Mouse (Mus musculus) ovary, postnatal 10 days (tissue): ENCODE data around the gene Wdr13.

Source experiments
- DNase-seq: peaks from one replicate; pipeline ENCODE4 v3.0.0; 2022; ENCODE audit warnings: low spot score

Gene Wdr13

DNA sequence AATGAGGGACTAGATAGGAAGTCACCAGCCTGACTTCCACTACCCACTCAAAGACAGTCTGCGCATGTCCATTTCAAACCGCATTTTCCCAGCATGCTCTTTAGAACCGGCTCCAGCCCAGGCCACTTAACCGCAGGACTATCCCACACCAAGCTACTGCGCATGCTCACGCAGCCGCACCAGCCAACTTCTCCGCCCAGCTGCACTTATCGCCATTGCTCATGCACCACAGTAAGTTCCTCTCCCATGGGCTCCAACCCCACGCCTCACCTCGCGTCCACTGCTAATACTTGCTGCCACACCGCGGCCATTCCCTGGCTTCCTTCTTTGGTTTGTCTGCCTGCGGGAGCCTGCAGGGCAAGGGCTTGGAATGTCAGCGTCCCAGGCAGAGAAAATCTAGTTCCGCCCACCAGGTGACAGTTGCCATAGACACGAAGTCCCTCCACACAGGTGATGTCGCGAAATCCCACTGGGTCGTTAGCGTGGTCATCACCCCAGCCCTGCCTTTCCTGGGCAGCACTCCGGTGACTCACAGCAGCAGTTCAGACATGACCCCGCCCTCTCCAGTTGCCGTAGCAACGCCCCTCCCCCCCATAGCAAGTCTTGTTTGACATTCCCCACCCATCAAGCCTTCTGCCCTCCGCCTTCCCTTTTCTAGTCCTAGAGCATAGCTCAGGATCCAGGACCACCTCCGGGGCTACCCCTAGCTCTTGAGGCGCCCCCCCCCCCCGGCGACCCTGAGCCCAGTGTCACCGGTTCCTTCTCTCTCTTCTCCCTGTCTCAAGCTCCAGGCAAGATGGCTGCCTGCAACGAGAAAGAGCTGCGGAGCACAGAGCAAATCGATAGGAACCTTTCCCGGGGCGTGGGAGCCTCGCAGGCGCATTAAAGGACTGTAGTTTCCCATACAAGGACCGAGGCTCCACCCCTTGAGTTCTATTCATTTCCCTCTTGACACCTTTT is at the start of gene Wdr13:
Wdr13 (minus strand) TSS at position 876 of the 960 bp plus-strand sequence.
- peak; percentile 56 for DNase-seq

DNA sequence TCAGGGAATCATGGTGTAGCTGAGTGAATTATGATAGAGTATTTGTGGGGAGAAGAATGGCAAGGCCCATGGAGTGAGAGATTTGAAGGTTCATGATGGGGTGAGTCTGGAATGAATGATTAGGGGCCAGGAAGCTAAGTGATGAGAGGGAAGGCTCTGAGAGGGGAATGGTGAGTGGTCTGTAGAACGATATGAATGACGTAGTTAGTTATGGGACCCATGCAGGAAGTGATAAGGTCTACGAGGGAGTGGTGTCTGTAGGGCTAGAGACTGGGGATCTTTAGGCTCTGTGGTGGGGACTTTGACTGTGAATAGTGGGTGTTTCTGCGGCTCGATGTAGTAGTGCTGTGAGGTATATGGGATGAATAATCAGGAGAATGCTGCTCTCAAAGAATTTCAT is 47.0 kb upstream of the Wdr13 start:
- no peak for DNase-seq

DNA sequence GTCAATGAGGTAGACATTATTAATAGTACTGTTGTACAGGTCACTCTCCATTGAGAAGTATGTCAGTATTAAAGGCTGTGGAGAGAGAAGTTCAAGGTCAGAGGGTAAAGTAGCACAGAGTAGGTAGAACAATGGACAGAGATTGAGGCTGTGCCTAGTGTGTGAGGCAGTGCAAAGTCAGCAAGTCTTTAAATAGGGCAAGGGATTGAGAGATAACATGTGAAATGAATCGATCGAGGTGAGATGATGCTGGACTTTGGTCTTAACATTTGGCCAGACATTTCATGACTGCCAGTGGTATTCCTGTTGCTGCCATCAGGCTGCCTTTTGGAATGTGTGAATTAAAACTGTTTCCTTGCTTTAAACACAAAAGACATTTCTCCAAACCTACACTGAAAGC is 46.2 kb upstream of the Wdr13 start:
- DNase-seq: no peak

DNA sequence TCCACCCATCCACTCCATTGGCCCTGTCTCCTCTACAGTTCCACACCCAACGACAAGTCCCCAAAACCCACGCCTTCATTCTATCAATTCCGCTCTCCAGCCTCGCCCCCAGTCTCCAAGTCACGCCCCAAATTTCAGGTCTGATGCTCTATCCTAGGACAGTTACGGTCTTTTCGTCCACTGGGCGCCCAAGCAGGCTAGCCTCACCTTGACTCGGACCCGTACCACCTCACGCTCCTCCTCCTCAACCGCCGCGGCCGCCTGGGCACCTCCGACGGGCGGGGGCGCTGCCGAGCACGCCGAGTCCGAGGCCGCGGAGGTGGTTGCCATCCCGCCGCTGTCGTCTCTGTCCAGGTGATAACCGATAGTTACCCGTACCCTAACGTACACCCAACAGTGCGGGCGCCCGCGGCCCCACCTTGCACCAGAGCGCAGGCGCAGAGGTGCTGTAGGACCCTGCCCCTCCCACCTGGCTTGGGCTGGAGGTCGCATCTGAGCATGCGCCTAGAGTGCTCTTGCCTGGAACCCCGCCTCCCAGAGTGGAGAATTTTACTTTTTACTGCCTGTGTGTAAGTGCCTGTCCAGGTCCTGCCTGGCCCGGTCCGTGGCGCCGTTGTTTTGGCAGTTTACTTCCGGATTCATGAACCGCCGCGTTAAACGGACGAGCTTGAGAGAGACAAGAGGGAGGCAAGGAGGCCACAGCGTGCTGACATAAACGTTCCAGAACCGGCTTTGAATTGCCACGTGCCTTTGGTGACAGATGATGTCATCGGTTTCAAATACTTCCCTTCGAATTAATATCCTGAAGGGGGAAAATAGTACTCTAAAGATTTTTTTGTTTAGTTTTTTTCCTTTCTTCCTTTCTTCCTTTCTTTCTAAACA is 43.1 kb upstream of the Wdr13 start, which contains the start of gene Tbc1d25:
Tbc1d25 (minus strand) TSS at position 678 of the 882 bp plus-strand sequence.
- peak; percentile 45 for DNase-seq

DNA sequence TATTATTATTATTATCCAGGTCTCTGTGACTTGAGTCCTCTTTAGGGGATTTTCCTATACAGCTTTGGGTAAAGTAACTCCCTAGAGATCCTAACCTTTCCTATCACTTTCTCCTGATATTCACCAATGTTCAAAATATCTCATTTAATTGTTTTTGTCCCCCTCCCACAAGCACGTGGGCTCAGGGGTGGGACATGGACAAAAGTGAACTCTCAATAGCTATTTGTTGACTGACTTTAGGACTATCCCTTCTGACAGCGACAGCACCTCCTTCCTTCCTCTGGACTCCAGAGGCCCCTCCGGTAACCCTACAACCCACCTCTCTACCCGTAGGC is 42.4 kb upstream of the Wdr13 start:
- DNase-seq: no peak

DNA sequence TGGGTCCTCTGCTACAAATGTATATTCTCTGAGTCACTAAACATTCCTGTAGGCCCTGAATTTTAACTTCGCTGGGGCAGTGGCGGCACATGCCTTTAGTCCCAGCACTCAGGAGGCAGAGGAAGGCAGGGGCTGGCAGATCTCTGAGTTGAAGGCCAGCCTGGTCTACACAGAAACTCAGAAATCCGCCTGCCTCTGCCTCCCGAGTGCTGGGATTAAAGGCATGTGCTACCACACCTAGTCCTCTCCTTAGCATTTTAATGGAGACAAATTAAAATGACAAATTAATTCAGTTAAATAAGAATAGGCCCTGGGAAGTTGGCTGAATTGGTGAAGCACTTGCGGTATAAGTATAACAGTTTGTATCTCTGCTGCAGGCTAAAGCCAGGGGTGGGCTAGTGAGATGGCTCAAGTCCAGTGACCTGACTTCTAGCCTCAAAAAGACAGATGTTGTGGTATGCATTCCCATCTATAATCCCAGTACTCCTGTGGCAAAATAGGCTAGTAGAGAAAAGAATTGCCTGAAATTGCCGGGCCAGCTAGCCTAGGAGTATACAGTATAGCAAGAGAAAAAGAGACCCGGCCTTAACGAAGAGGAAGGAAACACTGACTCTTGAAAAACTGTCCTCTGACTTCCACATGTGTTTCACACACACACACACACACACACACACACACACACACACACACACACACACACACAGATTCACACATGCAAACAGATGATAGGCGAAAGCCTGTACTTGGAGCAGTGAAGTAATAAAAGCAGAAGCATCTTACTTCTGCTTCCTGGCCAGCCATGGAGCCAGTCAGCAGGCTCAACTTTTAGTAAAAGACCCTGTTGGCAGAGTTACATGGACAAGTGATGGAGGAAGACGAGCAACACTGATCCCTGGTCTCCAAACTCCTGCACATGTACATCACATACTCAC is 35.3 kb upstream of the Wdr13 start:
- DNase-seq: no peak

DNA sequence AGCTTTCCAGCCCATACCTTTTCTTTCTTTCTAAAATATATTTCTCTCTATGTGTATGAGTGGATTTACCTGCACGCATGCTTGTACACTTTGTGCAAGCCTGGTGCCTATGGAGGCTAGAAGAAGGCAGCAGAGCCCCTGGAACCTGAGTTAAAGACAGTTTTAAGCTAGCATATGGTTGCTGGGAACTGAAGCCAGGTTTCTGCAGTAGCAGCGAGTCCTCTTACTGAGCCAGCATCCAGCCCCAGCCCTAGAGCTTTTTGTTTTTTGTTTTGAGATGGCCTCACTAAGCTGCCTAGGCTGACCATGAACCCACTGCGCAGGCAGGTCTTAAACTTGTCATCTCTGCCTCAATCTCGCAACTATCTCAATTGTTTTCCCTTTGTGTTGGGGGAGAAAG is 31.8 kb upstream of the Wdr13 start:
- DNase-seq: no peak

DNA sequence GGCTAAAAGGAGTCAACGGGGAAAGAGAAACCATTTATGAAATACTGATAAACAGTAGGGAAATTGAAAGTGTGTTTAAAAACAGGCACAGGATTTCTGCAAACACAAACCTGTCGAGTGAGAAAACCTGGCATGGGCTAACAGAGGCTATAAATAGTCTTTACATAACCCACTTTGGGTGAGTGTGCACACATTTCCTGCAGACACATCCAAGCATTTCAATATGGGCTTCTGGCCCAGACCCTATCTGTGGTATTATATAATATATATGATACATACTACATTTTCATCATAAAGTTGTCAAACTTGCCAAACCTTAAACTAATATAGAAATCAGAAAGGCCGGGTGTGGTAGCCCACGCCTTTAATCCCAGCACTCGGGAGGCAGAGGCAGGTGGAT is 30.4 kb upstream of the Wdr13 start:
- DNase-seq: no peak

DNA sequence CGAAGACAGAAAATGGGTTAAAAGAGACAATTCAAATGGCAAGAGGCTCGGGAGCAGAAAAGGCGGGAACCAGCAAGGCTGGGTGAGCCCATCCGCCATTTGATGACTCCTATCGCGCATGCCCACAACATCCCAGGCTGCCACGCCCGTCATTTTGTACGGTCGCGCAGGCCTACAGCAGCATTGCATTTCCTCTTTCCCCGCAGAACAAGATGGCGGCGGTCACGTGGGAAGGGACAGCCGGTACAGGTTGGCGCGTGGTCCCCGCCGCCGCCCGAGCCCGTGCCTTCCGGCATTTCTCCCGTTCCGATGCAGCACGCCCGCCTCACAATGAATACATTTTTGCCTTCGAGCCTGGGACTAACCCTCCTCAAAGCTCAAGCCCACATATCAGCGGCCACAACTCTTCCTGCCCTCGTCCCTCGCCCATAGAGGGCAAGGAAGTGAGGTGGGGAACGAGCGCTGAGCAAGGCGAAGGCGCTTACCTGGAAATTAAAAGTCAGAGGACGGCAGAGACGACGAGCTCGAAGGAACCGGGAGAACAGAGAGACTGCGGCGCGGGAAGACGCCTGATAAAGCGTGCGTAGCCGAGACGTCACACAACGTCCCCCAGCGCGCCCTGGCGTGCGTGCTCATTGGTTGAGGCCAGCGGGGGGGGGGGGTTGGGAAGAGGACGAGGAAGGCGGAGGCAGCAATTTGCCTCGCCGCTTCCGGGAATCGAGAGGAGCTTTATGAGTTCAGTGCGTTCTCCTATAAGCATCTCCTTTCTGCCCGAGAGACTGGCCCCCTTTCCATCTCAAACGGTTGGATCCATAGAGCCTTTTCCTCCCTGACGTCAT is 12.7 kb upstream of the Wdr13 start, which contains the start of gene Rbm3:
Rbm3 (minus strand) TSS at position 728 of the 839 bp plus-strand sequence.
- DNase-seq: peak; percentile 33

DNA sequence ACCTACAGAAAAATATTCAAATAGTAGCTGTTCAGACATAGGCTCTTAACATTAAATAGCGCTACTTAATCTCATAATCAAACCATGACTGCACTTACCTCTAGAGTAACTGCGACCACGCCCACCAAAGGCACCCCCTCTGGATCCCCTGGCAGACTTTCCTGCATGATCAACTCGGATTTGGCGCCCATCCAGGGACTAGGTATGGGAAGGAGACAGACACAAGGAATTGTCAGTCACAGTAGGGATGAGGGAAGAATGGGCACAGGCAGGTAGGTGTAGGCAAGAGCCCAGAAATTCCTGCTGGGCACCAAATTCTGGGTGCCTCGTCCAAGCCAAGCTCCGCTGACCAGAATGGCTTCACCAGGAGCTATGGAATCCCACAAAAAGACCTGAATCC is 11.1 kb upstream of the Wdr13 start:
- DNase-seq: no peak

DNA sequence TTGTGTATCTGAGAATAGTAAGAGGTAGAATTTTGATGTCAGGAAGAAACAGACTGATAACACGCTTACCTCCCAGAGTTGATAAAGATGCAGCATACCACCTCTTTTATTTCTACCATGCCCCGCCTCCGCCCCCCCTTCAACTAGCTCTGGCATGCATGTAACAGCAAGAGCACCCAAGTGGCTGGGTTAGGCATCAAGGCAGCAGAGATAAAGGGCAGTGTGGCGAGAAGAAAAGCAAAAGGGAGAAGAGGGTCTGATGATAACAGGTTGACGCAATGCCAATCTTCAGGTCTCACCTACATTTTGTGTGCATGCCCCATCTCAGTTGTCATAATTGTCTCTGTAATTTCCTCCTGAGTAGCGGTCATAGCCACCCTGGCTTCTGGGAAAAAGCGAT is 10.3 kb upstream of the Wdr13 start:
- DNase-seq: no peak

DNA sequence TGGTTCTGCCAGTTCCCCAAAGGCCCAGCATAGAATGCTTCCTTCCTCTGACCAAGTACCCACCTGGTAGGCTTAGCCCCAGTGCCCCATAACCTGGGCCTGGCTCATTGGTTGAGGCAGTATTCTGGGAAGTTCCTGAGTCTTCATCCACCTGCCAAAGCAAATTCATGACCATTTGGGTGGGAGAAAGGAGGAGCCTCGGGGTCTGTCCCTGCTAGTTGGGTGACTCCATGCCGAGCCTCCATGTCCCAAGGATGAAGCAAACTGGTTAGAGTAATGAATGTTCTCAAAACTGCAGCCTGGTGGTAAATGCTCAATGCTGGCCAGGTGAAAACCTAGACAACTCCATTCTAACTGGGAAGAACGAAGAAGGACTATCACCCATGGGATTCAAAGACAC is 8.4 kb upstream of the Wdr13 start:
- DNase-seq: no peak

DNA sequence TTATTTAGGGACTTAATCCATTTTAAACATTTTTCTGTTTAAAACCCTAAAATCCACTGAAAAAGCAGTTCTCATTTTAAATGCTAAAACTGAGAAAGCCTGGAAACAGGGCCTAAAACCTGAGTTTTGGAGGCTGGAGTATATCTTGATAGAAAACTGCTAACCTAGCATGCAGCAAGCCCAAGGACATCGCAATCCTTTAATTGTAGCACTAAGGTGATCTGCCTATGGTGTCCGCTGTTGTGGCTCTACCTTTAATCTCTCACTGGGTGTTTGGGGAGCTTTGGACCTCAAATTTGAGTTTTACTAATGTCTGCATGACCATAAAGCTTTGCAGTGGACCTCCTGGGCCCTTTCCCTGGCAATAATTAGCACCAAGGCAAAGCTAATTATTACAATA is 7.8 kb upstream of the Wdr13 start:
- DNase-seq: no peak

DNA sequence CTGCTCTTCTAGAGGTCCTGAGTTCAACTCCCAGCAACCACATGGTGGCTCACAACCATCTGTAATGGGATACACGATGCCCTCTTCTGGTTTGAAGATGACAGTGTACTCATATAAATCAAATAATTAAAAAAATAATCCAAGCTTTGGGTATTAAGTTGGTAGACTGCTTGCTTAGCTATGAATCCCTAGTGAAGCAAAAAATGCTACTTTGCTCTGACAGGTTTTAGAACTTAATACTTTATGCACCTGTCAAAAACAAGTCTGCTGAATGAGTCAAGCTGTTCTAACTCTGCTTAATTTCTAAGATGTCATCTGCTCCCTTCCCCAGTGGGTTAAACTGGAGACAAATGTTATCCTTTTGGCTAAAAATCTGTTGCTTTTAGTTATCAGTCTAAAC is 6.8 kb upstream of the Wdr13 start:
- DNase-seq: no peak

DNA sequence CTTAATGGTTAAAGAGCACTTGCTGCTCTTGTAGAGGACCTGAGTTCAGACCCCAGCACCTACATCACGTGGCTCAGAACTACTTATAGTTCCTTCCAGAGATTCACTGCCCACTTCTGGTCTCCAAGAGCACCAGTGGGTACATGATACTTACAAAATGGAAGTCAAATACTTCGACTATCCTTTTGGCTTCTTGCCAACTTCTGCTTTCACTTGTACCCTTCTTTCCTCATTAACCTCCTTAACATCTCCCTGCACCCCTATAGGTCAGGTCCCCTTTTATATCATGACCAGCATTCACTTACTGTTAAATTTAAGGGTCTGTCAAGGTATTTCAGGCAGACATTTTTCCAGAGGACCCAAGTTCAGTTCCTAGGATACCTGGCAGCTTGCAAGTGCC is 3.2 kb upstream of the Wdr13 start:
- DNase-seq: no peak

DNA sequence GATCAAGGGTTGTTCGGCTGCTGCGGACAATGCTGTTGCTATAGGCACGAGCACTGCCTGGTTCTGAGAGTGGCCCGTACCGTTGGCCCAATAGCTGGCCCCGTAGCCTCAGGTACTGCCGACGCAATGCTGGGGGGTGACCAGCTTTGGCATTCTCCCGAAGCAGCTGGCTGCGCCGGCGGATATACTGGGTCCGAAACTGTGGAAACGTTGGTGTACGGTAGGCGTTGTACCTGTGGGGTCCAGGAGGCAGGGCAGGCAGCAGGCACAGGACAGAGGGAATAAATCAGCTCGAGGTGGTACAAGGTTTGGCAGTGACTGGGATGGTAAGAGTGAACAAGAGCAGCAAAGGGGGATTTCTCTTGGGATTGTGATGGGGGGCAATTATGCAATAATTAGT is 1.3 kb downstream of the Wdr13 start:
- no peak for DNase-seq

DNA sequence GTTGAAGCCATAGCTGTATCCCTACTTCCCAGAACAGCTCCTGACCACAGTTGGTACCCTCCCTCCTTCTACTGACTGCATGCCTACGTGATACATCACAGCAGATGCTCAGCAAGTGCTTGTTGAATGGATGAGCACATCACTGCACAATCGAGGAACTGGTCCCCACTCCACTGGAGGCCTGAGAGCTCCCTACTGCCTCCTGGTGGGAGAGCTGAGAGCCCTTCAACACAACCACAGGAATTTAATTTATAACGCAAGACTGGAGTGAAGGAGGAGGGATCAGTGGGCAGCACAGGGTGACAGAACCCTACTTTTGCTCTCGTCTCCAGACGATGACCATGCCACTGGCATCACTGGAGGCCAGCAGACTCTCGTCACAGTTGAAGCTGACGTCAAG is 7.5 kb downstream of the Wdr13 start:
- no peak for DNase-seq

DNA sequence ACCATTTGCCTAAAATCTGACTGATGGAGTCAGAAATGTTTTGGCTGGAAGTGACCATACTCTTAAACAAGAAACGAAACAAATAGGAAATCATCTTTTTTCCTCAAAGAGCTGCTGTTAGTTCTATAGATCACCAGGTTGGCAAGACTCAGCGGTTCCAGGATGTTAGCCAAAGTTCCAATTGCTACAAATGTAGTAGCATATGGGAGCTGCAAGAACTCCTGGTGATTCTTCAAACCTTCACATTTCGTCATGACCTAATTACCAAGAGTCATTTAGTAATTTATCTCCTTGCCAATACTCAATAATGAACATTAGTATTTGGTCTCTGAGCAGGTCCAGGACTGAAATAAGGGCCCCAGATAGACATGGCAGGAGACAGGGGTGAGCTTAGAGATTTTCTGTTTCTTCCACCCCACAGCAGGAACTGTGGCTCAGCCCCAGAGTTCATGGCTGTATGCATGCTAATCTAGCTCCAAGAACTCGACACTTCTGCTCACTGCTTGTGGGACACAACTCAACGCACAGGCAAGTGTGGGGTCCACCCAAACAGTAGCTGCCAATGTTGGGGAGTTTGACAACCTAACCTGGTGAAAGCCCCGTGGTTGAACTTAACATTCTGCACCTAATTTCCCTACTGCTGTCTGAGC is 8.7 kb downstream of the Wdr13 start:
- no peak for DNase-seq

DNA sequence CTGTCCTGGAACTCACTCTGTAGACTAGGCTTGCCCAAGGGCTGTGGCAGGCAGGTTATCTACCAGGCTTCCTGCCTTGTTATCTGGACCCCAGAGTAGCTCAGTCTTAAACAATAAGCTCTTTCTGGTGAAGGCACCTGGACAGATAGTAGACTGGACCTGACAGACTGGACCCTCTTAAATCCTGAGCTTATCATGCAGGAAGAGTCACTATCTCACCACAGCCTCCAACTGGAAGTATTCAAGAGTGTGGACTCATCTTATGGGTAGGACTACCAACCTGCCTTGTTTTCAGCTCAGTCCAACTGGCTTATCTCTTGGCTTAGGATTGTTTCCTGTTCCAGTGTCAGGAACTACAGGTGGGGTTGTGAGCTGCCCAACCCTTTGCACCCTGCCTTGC is 15.4 kb downstream of the Wdr13 start:
- no peak for DNase-seq

DNA sequence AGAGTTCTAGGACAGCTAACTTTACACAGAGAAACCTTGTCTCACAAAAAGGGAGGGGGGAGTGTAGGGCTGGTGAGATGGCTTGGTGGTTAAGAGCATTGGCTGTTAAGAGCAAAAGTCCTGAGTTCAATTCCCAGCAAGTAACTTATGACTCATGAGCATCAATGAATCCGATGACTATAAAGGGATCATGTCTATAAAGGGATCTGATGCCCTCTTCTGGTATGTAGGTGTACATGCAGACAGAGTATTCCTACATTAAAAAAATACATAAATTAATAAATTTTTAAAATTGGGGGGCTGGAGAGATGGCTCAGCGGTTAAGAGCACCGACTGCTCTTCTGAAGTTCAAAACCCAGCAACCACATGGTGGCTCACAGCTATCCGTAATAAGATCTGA is 17.4 kb downstream of the Wdr13 start:
- no peak for DNase-seq
